Mouse (Mus musculus): ENCODE results near the gene Adgrv1.

Gene Adgrv1

GRCm38 (mm10) chr13:81610349-81610748 is 22.6 kb downstream of the Adgrv1 start:
- DNase-seq (ENCODE audit: low spot score): no peak

- DNase-seq (ENCODE audit: low spot score): no peak
Measured at GRCm38 (mm10) chr13:81606991-81607390, 26.0 kb downstream of the Adgrv1 start.

GRCm38 (mm10) chr13:81596910-81597607 is 35.9 kb downstream of the Adgrv1 start:
- no peak for DNase-seq (ENCODE audit: low spot score)

- DNase-seq (ENCODE audit: low spot score): no peak
Measured at GRCm38 (mm10) chr13:81578692-81579091, 54.3 kb downstream of the Adgrv1 start.

- no peak for DNase-seq (ENCODE audit: low spot score)
Measured at GRCm38 (mm10) chr13:81570241-81570821, 62.6 kb downstream of the Adgrv1 start.

- no peak for DNase-seq (ENCODE audit: low spot score)
Measured at GRCm38 (mm10) chr13:81550024-81550423, 82.9 kb downstream of the Adgrv1 start.

GRCm38 (mm10) chr13:81534916-81535315 is 98.0 kb downstream of the Adgrv1 start:
- DNase-seq (ENCODE audit: low spot score): no peak

GRCm38 (mm10) chr13:81526687-81527086 is 106.3 kb downstream of the Adgrv1 start:
- no peak for DNase-seq (ENCODE audit: low spot score)

- DNase-seq (ENCODE audit: low spot score): no peak
Measured at GRCm38 (mm10) chr13:81510142-81510541, 122.8 kb downstream of the Adgrv1 start.

GRCm38 (mm10) chr13:81497035-81497434 is 135.9 kb downstream of the Adgrv1 start:
- DNase-seq (ENCODE audit: low spot score): no peak

GRCm38 (mm10) chr13:81491971-81492370 is 141.0 kb downstream of the Adgrv1 start:
- DNase-seq (ENCODE audit: low spot score): no peak

GRCm38 (mm10) chr13:81486980-81487379 is 146.0 kb downstream of the Adgrv1 start:
- DNase-seq (ENCODE audit: low spot score): no peak

- DNase-seq (ENCODE audit: low spot score): no peak
Measured at GRCm38 (mm10) chr13:81473750-81474149, 159.2 kb downstream of the Adgrv1 start.

GRCm38 (mm10) chr13:81466661-81467060 is 166.3 kb downstream of the Adgrv1 start:
- DNase-seq (ENCODE audit: low spot score): no peak

- no peak for DNase-seq (ENCODE audit: low spot score)
Measured at GRCm38 (mm10) chr13:81465794-81466193, 167.2 kb downstream of the Adgrv1 start.

- no peak for DNase-seq (ENCODE audit: low spot score)
Measured at GRCm38 (mm10) chr13:81449630-81450029, 183.3 kb downstream of the Adgrv1 start.

- DNase-seq (ENCODE audit: low spot score): no peak
Measured at GRCm38 (mm10) chr13:81449198-81449597, 183.8 kb downstream of the Adgrv1 start.

- no peak for DNase-seq (ENCODE audit: low spot score)
Measured at GRCm38 (mm10) chr13:81441412-81441811, 191.5 kb downstream of the Adgrv1 start.

- peak; percentile 19 for DNase-seq (ENCODE audit: low spot score)
Measured at GRCm38 (mm10) chr13:81439390-81440025, 193.4 kb downstream of the Adgrv1 start.

GRCm38 (mm10) chr13:81437088-81437487 is 195.9 kb downstream of the Adgrv1 start:
- no peak for DNase-seq (ENCODE audit: low spot score)

- DNase-seq (ENCODE audit: low spot score): no peak
Measured at GRCm38 (mm10) chr13:81426896-81427755, 205.8 kb downstream of the Adgrv1 start.

- no peak for DNase-seq (ENCODE audit: low spot score)
Measured at GRCm38 (mm10) chr13:81425111-81425510, 207.8 kb downstream of the Adgrv1 start.
